Mouse (Mus musculus) c-Kit-positive CD71-positive TER-119-negative erythroid progenitor cells, embryonic 14.5 days (primary cell): ENCODE measurements around the gene Clec4f.
"Not testable (repeated sequence)": the region's sequence is repeated elsewhere in the genome, so short reads cannot be mapped to it uniquely, and the experiment has no call there.

ENCODE experiments used
- DNase-seq: peaks from one replicate; pipeline ENCODE4 v3.0.0-alpha.2; 2013; ENCODE audit warnings: low read depth

Clec4f gene

GRCm38 (mm10) chr6:83656087-83656486 lies at the start of gene Clec4f:
Gene Clec4f (minus strand): TSS chr6:83656187.
- no peak for DNase-seq

GRCm38 (mm10) chr6:83704701-83705100 lies 48.7 kb upstream of the Clec4f start:
- DNase-seq, result no peak

GRCm38 (mm10) chr6:83704294-83704693 lies 48.3 kb upstream of the Clec4f start:
- no peak for DNase-seq

DNA sequence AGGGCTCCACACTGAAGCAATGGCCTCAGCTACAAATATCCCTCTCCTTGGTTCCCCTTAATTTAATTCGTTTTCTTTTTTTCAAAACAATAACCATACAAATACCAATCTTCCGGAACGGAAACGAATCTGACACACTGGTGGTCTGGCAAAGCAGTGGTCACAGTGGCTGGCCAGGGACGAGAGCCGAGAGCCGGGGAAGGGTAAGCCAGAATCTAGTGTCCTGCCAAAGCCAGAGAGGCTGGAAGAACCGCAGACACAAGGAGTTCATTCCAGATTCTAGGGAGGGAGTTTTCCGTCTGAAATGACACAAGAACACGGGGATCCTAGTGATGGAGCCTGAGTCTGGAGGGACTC lies 47.7 kb upstream of the Clec4f start:
- DNase-seq, result no peak

GRCm38 (mm10) chr6:83703000-83703721 lies 47.2 kb upstream of the Clec4f start:
- no peak for DNase-seq

DNA sequence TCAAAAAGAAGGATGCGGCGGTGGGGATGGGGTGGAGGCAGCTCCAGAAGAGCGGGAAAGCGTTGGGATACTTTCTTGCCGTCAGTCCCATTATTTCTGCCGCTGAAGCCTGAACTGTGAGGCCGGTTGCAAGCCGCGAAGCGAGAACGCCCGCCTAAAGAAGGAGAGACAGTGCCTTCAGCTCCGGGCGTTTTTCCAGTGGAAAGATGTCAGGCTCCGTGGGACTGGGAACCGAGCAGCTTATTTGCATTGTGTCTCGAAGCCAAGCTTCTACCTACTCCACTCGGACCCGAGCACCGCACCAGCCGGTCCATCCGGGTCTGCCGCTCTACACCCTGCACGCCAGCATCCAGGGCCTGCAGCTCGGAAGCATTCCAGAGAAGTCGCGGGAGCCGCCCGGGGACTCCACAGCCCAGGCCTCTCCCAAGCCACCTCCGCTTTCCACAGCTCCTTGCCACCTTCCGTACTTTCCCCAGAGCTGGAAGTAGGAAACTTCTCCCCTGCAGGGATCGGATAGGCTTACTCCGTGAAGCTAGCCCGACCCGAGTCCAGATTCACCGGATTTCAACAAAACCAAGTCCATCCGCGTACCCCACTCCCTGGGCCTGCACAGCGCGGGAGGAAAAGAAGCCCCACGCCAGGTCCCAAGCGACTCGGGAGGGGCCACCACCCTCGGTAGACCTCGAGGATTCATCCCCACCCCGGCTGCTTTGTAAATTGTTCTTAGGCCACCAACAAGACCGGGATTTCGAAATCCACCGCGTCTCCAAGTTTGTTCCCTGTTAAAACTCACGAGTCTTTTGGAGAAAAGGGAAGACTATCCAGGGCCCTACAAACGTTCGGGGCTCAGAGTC lies 46.4 kb upstream of the Clec4f start:
- no peak for DNase-seq

DNA sequence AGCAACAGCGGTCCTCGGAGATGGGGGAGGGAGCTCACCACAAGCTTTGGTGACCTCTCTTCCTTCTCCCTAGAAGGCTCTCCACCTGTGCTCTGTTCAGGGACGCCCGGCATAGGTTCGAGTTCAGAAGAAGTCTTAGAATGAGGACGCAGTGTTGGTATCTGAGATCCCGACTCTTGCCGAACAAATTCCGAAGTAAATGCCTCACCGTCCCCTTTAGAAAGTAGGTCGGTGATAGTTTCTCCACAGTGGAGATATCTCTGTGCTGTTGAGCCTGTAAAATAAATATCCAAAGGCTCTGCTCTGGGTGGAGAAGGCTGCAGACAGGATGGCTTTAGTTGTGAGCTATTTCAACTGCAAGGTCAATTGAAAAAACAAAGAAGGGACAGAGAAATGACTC lies 45.0 kb upstream of the Clec4f start:
- DNase-seq, result no peak

- no peak for DNase-seq
Observed at GRCm38 (mm10) chr6:83699971-83700370, 44.0 kb upstream of the Clec4f start.

GRCm38 (mm10) chr6:83697932-83698331 lies 41.9 kb upstream of the Clec4f start:
- DNase-seq, result no peak

DNA sequence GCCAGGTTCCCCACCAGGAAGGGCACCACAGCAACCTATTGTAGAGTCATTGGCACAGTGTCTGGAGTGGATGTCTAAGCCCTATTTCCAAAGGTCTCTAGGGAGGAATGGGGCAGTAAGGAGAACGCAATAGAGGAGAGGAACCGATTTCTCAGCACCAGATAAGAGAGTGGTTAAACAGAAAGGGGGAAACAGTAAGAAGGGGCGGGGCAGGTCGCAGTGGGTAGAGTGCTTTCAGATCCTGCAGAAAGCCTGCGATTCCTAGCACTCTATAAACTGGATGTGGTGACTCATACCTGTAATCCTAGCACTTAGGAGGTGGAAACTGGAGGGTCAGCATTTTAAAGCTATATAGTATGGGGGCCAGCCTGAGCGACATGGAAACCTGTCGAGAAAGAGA lies 40.7 kb upstream of the Clec4f start:
- DNase-seq, result no peak

- no peak for DNase-seq
Observed at GRCm38 (mm10) chr6:83695731-83696130, 39.7 kb upstream of the Clec4f start.

- peak; percentile 32 for DNase-seq
Observed at GRCm38 (mm10) chr6:83693835-83694234, 37.8 kb upstream of the Clec4f start.

DNA sequence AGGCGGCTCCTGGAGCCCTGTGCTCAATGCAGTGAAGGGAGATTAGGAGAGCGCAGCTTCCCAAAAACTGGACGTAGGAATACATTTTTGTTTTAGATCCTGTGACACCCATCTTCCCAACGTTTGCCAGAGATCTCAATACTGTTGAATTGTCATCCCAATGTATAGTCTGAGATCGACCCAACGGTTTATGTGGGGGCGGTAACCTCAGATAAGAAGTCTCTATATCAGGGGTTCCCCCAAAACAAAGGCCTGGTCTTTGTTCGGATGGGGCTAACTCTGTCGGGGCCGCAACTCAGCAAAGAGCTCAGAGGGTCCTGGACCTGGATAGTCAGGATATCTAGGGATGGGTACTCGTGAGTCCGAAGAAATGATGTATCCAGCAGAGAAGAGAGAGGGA lies 37.0 kb upstream of the Clec4f start:
- no peak for DNase-seq

- DNase-seq, result no peak
Observed at GRCm38 (mm10) chr6:83690936-83691335, 34.9 kb upstream of the Clec4f start.

DNA sequence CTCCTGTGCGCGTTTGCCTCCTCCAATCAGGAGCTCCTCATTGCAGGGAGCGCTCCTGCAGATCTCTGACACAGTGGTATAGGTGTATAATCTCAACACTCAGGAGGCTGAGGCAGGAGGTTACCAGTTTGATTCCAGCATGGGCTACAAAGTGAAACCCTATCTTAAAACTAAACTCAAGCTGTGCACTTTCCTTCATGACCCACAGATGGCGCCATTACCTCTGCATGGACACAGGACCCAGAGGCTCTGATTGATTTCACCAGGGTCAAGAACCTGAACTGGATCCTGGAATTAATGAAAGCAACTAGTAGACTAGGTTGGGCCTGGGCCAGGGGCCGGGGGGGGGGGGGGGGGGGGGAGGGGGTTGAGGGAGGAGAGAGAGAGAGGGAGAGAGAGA lies 34.3 kb upstream of the Clec4f start:
- peak; percentile 27 for DNase-seq

- no peak for DNase-seq
Observed at GRCm38 (mm10) chr6:83689374-83689773, 33.4 kb upstream of the Clec4f start.

DNA sequence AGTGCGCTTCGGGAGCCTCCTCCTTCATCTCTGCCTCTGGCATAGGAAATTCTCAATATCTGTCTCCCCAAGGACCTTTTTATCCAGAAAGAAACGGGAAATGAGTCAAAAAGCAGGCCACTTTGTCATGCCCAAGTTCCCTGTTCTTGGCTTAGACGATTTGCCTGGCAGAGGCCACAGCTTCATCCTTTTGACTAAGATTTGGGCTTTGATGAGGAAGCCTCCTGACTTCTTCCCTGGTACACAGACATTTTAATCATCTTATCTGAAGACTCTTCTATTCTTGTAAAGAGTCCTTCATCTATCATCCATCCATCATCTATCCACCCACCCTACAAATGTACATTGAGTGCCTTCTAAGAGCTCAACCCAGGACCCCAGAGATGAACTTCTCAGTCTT lies 21.8 kb upstream of the Clec4f start, which contains the start of gene Cd207:
TSS of gene Cd207 (minus strand) at position 101 of the 400 bp plus-strand sequence.
- no peak for DNase-seq

DNA sequence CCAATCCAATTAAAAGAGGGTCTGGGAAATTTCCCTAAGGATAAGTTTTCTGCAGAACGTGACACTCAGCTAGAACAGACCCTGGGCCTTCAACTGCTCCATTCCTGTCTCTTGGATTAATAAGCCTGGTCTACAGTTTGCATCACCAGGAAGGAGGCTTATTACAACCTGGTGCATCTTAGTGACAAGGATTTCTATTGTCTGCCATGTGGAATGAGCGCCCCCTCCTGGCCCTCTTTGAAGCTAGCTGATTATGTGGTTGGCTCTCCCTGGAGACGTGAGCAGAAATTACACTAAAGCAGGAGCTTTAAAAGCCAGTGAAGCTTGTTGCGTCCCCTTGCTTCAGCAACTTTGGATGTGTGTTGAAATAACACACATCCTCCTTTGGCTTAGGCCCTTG lies 17.4 kb upstream of the Clec4f start:
- DNase-seq, result peak; percentile 42

- DNase-seq, result no peak
Observed at GRCm38 (mm10) chr6:83665009-83665408, 9.0 kb upstream of the Clec4f start.

DNA sequence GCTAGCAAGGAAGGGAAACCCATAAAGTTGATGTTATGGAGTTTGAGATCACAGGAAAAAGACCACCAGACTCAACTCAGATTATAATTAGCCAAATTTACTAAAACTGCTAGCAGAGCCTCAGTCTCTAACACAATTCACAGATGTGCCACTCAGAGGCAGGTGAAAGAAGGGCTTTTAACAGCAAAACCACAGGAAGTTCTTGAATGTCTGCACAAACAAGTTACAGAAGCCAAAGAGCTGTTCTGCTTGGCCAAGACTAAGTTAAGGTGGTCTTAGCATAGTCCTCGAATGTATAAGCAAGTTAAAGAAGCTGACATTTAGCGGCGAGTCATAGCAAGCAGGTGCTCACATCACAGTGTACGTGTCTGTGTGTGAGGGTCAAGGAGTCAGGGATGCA lies 4.8 kb upstream of the Clec4f start:
- DNase-seq, result no peak

- no peak for DNase-seq
Observed at GRCm38 (mm10) chr6:83646715-83647114, 9.3 kb downstream of the Clec4f start.

DNA sequence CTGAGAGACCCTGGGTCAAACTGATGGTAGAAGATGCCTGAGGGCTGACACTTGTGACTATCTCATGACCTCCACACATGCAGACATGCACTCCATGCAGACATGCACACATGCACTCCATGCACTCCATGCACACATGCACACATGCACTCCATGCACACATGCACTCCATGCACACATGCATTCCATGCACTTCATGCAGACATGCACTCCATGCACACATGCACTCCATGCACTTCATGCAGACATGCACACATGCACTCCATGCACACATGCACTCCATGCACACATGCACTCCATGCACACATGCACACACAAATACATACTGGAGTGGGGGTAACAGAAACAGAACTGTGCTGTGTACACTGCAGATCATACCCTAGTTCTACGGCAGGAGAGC lies 20.7 kb downstream of the Clec4f start:
- DNase-seq, result no peak

DNA sequence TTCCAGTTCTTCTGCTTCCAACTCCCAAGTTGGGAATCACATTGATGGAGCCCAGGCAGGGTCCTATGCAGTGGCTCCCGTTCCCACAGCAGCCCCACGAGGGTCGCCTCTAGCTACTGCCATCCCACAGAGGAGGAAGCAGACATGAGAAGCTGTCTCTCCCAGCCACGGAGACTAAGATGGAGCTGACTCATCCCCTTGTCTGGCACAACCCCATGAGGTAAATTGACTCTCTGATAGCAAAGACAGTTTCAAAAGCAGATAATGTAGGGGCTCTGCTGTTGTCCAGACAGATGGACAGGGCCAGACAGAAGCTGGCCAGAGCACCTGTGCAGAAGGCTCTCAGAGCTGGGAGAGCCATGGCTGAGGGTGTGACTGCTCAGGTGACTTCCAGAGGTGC lies 21.4 kb downstream of the Clec4f start:
- DNase-seq, result not testable (repeated sequence)
